Mouse (Mus musculus) ES-Bruce4 (cell line): ENCODE results near the gene Ccr8.

ENCODE experiments used
- CTCF ChIP-seq: IDR thresholded peaks from one replicate; pipeline ENCODE4 v1.8.1; 2011; ENCODE audit warnings: low read depth, low read length
- EP300 ChIP-seq: IDR thresholded peaks from 2 replicates; pipeline ENCODE4 v1.6.1; 2011; ENCODE audit warnings: low read depth, low read length; ENCODE audit not compliant: insufficient read depth
- POLR2A ChIP-seq: IDR thresholded peaks from one replicate; pipeline ENCODE4 v1.8.1; 2011; ENCODE audit warnings: low read length; ENCODE audit not compliant: insufficient read depth

- no peak for TF ChIP-seq CTCF
- TF ChIP-seq POLR2A, result no peak
- TF ChIP-seq EP300, result no peak
Observed at GRCm38 (mm10) chr9:120144474-120144873, 52.6 kb downstream of the Ccr8 start.
